Mouse (Mus musculus) liver, postnatal 0 days (tissue): Measurements from ENCODE around the gene Mad1l1.

Source experiments
- CTCF ChIP-seq: sonication (generic); IDR thresholded peaks from 2 replicates; pipeline ENCODE4 v1.5.1; 2016; ENCODE audit warnings: antibody characterized with exemption, low read depth
- EP300 ChIP-seq: IDR thresholded peaks from 2 replicates; pipeline ENCODE4 v1.6.1; 2016; ENCODE audit warnings: antibody characterized with exemption, low read depth, mild to moderate bottlenecking

- TF ChIP-seq CTCF (peak; percentile 84), EP300 (no peak)
Measured at GRCm38 (mm10) chr5:140140214-140140613, 181.1 kb downstream of the Mad1l1 start.
